Mouse (Mus musculus) neutrophil, adult 59 days (primary cell): ENCODE measurements around the gene Il13. TPM values are rescaled to one million over a fixed set of nuclear protein-coding genes. Genes with fewer than 3 reads are reported as not detected.

Experiments used
- total RNA-seq, 2 experiments: library from RNA; stranded (reverse); gene quantifications; 1 replicate in 1 of 2; 2 replicates in 1 of 2; pipeline ENCODE4 v1.2.4; 2023

Gene Il13
- total RNA-seq: not detected

GRCm38 (mm10) chr11:53634556-53634955, at the start of gene Il13:
TSS of gene Il13 (minus strand) at chr11:53634702.

GRCm38 (mm10) chr11:53618619-53619198, 15.8 kb downstream of the Il13 start, which contains the start of gene Il4:
TSS of gene Il4 (minus strand) at chr11:53618669.

Other genes starting within 250 kb of the Il13 start
- not detected for gene Leap2, start 211.5 kb downstream of the Il13 start, total RNA-seq
- 100 to 1,000 TPM; 201 to 206 TPM for gene Uqcrq, start 203.9 kb downstream of the Il13 start, total RNA-seq
- gene Gdf9, start 203.7 kb downstream of the Il13 start, total RNA-seq: under 1 TPM; 0.58 to 0.71 TPM
- gene Gm10447, start 177.6 kb downstream of the Il13 start, total RNA-seq: not detected
- gene Shroom1, start 177.5 kb downstream of the Il13 start, total RNA-seq: under 1 TPM; 0.18 to 0.60 TPM
- not detected for gene Gm9837, start 164.2 kb downstream of the Il13 start, total RNA-seq
- gene Gm9945, start 154.5 kb downstream of the Il13 start, total RNA-seq: not detected
- under 1 TPM; 0.33 to 0.42 TPM for gene Sowaha, start 154.4 kb downstream of the Il13 start, total RNA-seq
- gene Sept8, start 115.4 kb downstream of the Il13 start, total RNA-seq: 1 to 10 TPM; 4.6 to 8.5 TPM
- gene Kif3a, start 67.3 kb downstream of the Il13 start, total RNA-seq: 1 to 10 TPM; 1.6 to 4.2 TPM
- gene Il4, start 16.0 kb downstream of the Il13 start, total RNA-seq: not detected
- gene Rad50, start 72.6 kb upstream of the Il13 start, total RNA-seq: 10 to 100 TPM; 13.2 to 13.8 TPM
- not detected for gene Il5, start 86.1 kb upstream of the Il13 start, total RNA-seq
- gene Irf1, start 135.3 kb upstream of the Il13 start, total RNA-seq: 100 to 1,000 TPM; 131 to 161 TPM
- gene Gm17334, start 138.5 kb upstream of the Il13 start, total RNA-seq: not detected
- gene Gm12216, start 224.6 kb upstream of the Il13 start, total RNA-seq: under 1 TPM; 0.42 to 0.90 TPM